13 mouse cellular contexts compared by ENCODE assay signal in genomic region chr2:3682699-3683098, GRCm38 (mm10).
"Had no signal": no experiment of that assay in that cellular context is flagged by ENCODE, and none has a peak within 500 bp of the region (broad histone marks: within the 10 kb centered on the region; RNA-seq: fewer than 3 reads in every experiment).

No protein-coding gene starts in this region.

- H3K27ac ChIP-seq: kidney, postnatal 0 days; limb, embryonic 12.5 days; lung, embryonic 15.5 days; macrophage had no signal

- DNase-seq: kidney, adult 11 months; kidney, adult 9 months; kidney, postnatal 36 days; layer of hippocampus, adult 9-11 months; liver; lung, postnatal 14 days; thymus, postnatal 4 days had no signal

- H3K4me2 ChIP-seq: limb, embryonic 12.5 days; lung, embryonic 15.5 days had no signal

- H3K9ac ChIP-seq: limb, embryonic 12.5 days; lung, embryonic 15.5 days; midbrain, embryonic 15.5 days had no signal

- H3K9me3 ChIP-seq: limb, embryonic 12.5 days; lung, embryonic 15.5 days; megakaryocyte, embryonic 14.5 days; midbrain, embryonic 15.5 days had no signal

- H3K4me3 ChIP-seq: limb, embryonic 12.5 days; lung, embryonic 15.5 days; megakaryocyte, embryonic 14.5 days; midbrain, embryonic 15.5 days had no signal

- H3K27me3 ChIP-seq: limb, embryonic 12.5 days; lung, embryonic 15.5 days; midbrain, embryonic 15.5 days had no signal

- H3K36me3 ChIP-seq: limb, embryonic 12.5 days; lung, embryonic 15.5 days; midbrain, embryonic 15.5 days had no signal
